Mouse (Mus musculus): ENCODE data around the gene Dnm3.

Gene Dnm3

GRCm38 (mm10) chr1:162075416-162075815 is 402.4 kb downstream of the Dnm3 start:
- DNase-seq (ENCODE audit: low read depth, low spot score), result no peak

GRCm38 (mm10) chr1:162074626-162075410 is 403.0 kb downstream of the Dnm3 start:
- DNase-seq (ENCODE audit: low read depth, low spot score), result no peak

GRCm38 (mm10) chr1:162072917-162073578 is 404.8 kb downstream of the Dnm3 start:
- no peak for DNase-seq (ENCODE audit: low read depth, low spot score)

- no peak for DNase-seq (ENCODE audit: low read depth, low spot score)
Observed at GRCm38 (mm10) chr1:162053608-162054007, 424.2 kb downstream of the Dnm3 start.

GRCm38 (mm10) chr1:162053186-162053585 is 424.6 kb downstream of the Dnm3 start:
- DNase-seq (ENCODE audit: low read depth, low spot score), result no peak

- no peak for DNase-seq (ENCODE audit: low read depth, low spot score)
Observed at GRCm38 (mm10) chr1:162052755-162053154, 425.1 kb downstream of the Dnm3 start.

GRCm38 (mm10) chr1:162052138-162052537 is 425.7 kb downstream of the Dnm3 start:
- DNase-seq (ENCODE audit: low read depth, low spot score), result no peak

- no peak for DNase-seq (ENCODE audit: low read depth, low spot score)
Observed at GRCm38 (mm10) chr1:162051710-162052109, 426.1 kb downstream of the Dnm3 start.

- DNase-seq (ENCODE audit: low read depth, low spot score), result no peak
Observed at GRCm38 (mm10) chr1:162047673-162048072, 430.2 kb downstream of the Dnm3 start.

GRCm38 (mm10) chr1:162043788-162044717 is 433.8 kb downstream of the Dnm3 start:
- DNase-seq (ENCODE audit: low read depth, low spot score), result no peak

GRCm38 (mm10) chr1:162043216-162043615 is 434.6 kb downstream of the Dnm3 start:
- DNase-seq (ENCODE audit: low read depth, low spot score), result no peak

GRCm38 (mm10) chr1:162042384-162042783 is 435.4 kb downstream of the Dnm3 start:
- DNase-seq (ENCODE audit: low read depth, low spot score), result no peak

- DNase-seq (ENCODE audit: low read depth, low spot score), result no peak
Observed at GRCm38 (mm10) chr1:162040490-162041274, 437.2 kb downstream of the Dnm3 start.

- DNase-seq (ENCODE audit: low read depth, low spot score), result no peak
Observed at GRCm38 (mm10) chr1:162039808-162040207, 438.0 kb downstream of the Dnm3 start.

- no peak for DNase-seq (ENCODE audit: low read depth, low spot score)
Observed at GRCm38 (mm10) chr1:162039011-162039595, 438.7 kb downstream of the Dnm3 start.

GRCm38 (mm10) chr1:162038431-162038830 is 439.4 kb downstream of the Dnm3 start:
- no peak for DNase-seq (ENCODE audit: low read depth, low spot score)

GRCm38 (mm10) chr1:162037968-162038421 is 439.8 kb downstream of the Dnm3 start:
- no peak for DNase-seq (ENCODE audit: low read depth, low spot score)

- DNase-seq (ENCODE audit: low read depth, low spot score), result no peak
Observed at GRCm38 (mm10) chr1:162037185-162037765, 440.6 kb downstream of the Dnm3 start.

GRCm38 (mm10) chr1:162036461-162036835 is 441.4 kb downstream of the Dnm3 start:
- no peak for DNase-seq (ENCODE audit: low read depth, low spot score)

- DNase-seq (ENCODE audit: low read depth, low spot score), result no peak
Observed at GRCm38 (mm10) chr1:162035800-162036460, 441.9 kb downstream of the Dnm3 start.

Measured in embryo, embryonic 11.5 days (tissue).